Mouse (Mus musculus): ENCODE data around the gene P4ha2.
A peak's percentile ranks its signal among the peaks of the same experiment; 100 is the strongest.
"Not testable (repeated sequence)": the region's sequence is repeated elsewhere in the genome, so short reads cannot be mapped to it uniquely, and the experiment has no call there.

The P4ha2 gene

GRCm38 (mm10) chr11:54134905-54135304 is 35.0 kb downstream of the P4ha2 start:
- DNase-seq (ENCODE audit: low spot score in 2 of 2): no peak

DNA sequence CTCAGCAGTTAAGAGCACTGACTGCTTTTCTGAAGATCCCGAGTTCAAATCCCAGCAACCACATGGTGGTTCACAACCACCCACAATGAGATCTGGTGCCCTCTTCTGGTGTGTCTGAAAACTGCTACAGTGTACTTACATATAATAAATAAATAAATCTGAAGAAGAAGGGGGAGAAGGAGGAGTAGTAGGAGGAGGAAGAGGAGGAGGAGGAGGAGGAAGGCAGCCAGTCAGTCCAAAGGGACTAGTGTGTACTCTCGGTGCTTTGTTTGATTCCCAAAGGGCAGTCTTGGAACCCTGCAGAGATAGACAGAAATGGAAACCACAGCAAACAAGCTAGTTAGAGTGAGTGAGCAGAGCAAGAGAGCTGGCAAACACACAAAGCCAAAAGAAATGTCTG is 40.3 kb downstream of the P4ha2 start:
- not testable (repeated sequence) for DNase-seq (ENCODE audit: low spot score in 2 of 2)

DNA sequence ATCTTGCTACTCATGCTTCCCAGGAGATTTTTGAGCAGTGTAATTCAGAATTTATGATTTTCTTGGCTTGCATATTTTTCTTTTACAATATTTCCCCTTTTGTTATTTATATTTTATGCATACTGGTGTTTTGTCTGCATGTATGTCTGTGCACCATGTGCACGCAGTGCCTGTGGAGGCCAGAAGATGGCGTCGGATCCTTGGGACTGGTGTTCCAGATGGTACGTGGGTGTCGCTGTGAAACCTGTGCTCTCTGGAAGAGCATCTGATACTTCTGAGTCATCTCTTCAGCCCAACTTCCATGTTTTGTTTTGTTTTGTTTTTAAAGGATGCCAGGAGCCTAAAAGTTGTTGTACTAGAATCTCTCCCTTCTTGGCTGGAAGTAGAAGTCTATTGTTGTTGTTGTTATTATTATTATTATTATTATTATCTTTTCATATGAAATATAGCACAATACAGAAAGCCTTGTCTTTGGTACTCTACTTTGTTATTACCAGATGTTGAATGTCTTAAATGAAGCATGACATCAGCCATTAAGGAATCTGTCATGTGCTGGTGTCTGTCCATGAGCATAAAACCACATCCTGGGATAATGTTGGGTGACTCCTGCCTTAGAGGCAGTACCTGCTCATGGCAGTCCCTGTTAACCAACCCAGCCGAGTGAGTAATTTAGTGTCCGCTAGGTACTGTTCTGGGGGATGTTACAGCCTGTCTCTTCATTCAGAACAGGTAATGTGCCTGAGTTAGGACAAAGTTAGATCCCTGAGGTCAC is 41.5 kb downstream of the P4ha2 start:
- no peak for DNase-seq (ENCODE audit: low spot score in 2 of 2)

GRCm38 (mm10) chr11:54144886-54145285 is 45.0 kb downstream of the P4ha2 start:
- peak; percentile 34 to 41 for DNase-seq (ENCODE audit: low spot score in 2 of 2)

DNA sequence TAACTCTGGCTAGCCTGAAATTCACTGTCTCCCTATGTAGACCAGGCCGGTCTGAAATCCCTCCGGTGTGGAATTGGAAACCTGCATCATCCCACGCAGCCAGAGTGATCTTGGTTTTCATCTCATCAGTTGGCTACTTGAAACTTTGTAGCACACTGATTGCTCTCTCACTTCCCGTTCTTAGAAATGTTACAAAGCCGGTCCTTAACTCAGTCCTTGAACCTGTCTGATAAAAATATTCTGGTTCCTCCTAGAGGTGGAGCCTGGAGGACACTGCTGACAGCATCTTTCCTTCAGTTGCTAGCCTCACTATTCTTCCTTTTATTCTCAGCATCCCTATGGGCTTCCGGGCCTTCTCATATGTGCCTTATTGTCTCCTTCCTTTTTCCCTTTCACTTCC is 46.1 kb downstream of the P4ha2 start:
- DNase-seq (ENCODE audit: low spot score in 2 of 2): no peak

DNA sequence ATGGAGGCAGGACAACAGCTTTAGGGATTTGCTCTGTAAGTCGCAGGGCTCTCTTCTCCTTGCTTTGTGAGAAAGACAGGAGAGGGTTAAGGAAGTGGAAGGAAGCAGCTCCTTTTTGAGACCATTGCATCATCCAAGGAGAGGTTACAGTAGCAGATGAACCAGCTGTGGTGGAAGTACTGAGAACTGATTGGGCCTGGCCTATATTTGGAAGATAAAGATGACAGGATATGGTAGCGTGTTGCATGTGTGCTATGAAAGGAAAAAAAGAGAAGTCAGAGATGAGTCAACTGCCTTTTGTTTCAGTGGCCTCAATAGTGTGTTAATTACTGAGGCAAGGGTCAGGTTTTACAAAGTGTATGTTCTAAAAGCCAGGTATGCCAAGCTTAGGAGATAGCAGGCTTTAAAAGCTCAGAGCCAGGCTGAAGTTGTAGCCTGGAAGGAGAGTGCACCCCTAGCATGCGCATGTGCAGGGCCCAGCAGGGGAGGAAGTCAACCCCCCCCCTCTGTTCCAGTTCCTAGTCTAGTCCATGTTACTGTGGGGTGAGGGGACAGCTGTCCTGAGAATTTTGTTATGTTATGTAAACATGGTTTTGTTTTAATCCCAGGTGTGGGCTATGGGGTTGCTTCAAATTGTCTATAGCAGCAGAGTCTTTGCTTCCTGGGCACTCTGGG is 50.0 kb downstream of the P4ha2 start:
- DNase-seq (ENCODE audit: low spot score in 2 of 2): no peak

DNA sequence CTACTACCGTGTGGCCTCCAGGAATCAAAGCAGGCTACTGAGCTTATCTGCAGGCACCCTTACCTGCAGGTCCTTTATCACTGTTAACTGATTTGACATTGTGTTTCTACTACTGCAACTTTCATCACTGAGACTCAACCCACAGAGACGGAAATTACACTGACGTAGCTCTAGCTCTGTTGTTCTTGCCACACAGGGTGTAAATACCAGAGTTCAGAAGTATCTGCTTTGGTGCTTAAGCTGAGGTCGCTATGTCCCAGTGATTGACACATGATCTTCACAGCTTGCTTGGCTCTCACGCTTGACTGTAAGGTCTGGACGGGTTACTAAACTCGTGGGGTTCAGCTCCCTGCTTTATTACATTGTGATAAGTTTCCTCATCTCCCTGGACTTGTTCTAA is 51.2 kb downstream of the P4ha2 start:
- no peak for DNase-seq (ENCODE audit: low spot score in 2 of 2)

- no peak for DNase-seq (ENCODE audit: low spot score in 2 of 2)
Measured at GRCm38 (mm10) chr11:54152957-54153356, 53.1 kb downstream of the P4ha2 start.

GRCm38 (mm10) chr11:54155864-54156263 is 56.0 kb downstream of the P4ha2 start:
- peak in 1 of 2 experiments; percentile 13 for DNase-seq (ENCODE audit: low spot score in 2 of 2)

DNA sequence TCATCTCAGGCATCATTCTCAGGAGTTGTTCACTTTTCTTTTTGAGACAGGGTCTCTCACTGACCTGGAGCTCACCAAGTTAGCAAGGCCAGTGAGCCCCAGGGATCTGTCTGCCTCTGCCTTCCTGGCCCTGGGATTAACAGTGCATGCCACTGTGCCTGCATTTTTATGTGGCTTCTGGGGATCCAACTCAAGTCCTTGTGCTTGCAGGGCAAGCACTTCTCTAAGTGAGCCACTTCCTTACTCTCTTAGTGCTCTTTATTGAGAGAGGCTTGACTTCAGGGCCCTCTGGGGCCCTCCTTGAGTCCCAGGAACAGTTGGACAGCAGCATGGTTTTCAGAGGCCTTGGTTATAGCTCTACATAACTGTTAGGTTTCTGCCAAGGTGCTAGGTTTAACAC is 56.6 kb downstream of the P4ha2 start:
- no peak for DNase-seq (ENCODE audit: low spot score in 2 of 2)

DNA sequence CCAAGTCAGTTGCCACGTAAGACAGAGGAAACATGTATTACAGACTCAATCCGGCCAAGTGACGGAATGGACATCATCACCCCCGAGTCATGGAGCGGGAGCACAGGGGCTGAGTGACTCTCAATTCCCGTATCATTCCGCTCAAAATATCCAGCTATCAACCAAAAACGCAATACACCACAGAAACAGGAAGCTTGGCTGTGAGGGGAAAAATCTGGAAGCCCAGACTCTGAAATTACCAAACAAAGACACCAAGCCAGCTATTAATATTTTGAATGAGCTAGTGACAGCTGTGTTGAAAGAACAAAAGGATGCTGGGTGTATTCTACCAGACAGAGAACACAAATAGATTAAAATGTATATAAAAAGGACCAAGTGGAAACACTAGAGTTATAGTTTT is 57.7 kb downstream of the P4ha2 start:
- DNase-seq (ENCODE audit: low spot score in 2 of 2): no peak

- DNase-seq (ENCODE audit: low spot score in 2 of 2): no peak
Measured at GRCm38 (mm10) chr11:54160435-54160834, 60.5 kb downstream of the P4ha2 start.

DNA sequence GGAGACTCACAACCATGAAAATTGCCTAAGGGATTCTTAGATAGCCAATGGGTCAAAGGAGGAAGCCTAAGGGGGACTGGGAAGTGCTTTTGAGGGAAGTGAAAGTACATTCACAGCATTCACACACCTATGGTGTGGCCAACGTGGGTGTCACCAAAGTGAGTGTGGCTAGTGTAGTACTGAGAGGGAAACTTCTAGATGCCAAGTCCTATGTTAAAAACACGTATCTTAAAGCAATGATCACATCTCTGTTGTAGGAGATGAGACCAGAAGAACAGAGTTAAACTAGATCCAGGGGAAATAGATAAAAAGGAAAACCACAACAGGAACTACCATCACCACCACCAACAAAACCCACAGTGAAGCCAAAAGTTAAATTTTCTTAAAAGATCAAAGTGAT is 61.0 kb downstream of the P4ha2 start:
- no peak for DNase-seq (ENCODE audit: low spot score in 2 of 2)

- DNase-seq (ENCODE audit: low spot score in 2 of 2): no peak
Measured at GRCm38 (mm10) chr11:54161514-54161913, 61.6 kb downstream of the P4ha2 start.

DNA sequence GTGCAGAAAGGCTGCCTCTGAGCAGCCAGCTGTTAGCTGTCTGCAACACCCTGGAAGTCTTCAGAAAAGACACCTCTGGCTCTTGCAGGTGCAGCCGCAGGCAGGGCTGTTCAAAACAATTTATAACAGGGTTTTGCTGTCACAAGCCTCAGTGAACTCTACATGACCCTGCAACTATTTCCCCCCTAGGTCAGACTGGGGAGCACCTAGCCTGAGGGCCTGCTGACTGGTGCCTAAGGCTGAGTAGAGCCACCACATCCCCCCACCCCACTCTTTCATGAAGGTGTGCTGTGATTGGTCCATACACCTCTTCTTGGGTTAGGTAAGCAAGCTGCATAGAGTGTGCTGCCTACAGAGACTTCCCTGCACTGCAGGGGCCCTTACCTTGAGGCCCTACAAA is 63.1 kb downstream of the P4ha2 start:
- DNase-seq (ENCODE audit: low spot score in 2 of 2): no peak

GRCm38 (mm10) chr11:54169432-54170295 is 69.8 kb downstream of the P4ha2 start:
- no peak for DNase-seq (ENCODE audit: low spot score in 2 of 2)

- DNase-seq (ENCODE audit: low spot score in 2 of 2): no peak
Measured at GRCm38 (mm10) chr11:54171175-54171574, 71.3 kb downstream of the P4ha2 start.

- DNase-seq (ENCODE audit: low spot score in 2 of 2): no peak
Measured at GRCm38 (mm10) chr11:54174226-54174625, 74.3 kb downstream of the P4ha2 start.

- no peak for DNase-seq (ENCODE audit: low spot score in 2 of 2)
Measured at GRCm38 (mm10) chr11:54174877-54175276, 75.0 kb downstream of the P4ha2 start.

Data from urinary bladder, adult 18-20 months (tissue).